Mouse (Mus musculus): ENCODE results near the gene Hunk. TPM values are rescaled to one million over a fixed set of nuclear protein-coding genes. Genes with fewer than 3 reads are reported as not detected.

Hunk gene
- total and polyA plus RNA-seq, 2 experiments: 0.50 to 0.74 TPM

DNA sequence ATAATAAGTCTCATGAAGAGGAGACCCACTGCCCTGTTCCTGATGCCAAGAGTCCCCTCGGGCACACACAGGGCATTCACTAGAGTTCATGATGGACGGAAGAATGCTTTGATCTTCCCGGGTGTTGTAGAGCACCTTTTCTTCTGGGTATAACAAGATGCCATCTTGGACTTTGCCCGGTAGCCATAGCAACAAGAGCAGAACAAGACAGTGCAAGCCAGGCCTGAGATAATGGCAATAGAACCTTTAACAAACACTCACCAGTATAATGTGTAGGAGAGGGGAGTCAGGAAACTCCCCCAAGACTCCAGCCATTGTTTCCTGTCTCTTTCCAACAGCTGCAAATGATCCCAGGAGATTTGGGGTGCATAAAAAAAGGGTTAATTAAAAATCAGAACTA is 8.9 kb downstream of the Hunk start:
- Histone ChIP-seq H3K4me1 (ENCODE audit: control insufficient read depth, insufficient read depth, low read length) (no peaks in the 10 kb centered on the region), H3K4me3 (ENCODE audit: insufficient read depth, low read depth, low read length) (no peak overlapping the region), H3K9ac (ENCODE audit: low read depth, low read length) (no peak overlapping the region), H3K79me2 (ENCODE audit: control insufficient read depth, insufficient read depth, low read length) (peaks cover 3% of the 10 kb centered on the region; the same call in 1 of the 2 replicates), H3K27me3 (ENCODE audit: control insufficient read depth, insufficient read depth, low read length) (no peaks in the 10 kb centered on the region), H3K36me3 (ENCODE audit: control insufficient read depth, insufficient read depth, low read length) (no peaks in the 10 kb centered on the region), H3K27ac (replicated peaks; ENCODE audit: insufficient read depth, low read depth, low read length) (no peak overlapping the region)
- WGBS: 81% methylated on average over 4 of the region's 4 CpGs
- TF ChIP-seq POLR2A (IDR thresholded peaks at IDR 0.05; ENCODE audit: extremely low read depth, insufficient read depth, low read length) (no peak), CTCF (IDR thresholded peaks at IDR 0.05; ENCODE audit: low read depth, low read length) (no peak)
- DNase-seq (ENCODE audit: extremely low read depth, low read depth, low spot score): no peak

DNA sequence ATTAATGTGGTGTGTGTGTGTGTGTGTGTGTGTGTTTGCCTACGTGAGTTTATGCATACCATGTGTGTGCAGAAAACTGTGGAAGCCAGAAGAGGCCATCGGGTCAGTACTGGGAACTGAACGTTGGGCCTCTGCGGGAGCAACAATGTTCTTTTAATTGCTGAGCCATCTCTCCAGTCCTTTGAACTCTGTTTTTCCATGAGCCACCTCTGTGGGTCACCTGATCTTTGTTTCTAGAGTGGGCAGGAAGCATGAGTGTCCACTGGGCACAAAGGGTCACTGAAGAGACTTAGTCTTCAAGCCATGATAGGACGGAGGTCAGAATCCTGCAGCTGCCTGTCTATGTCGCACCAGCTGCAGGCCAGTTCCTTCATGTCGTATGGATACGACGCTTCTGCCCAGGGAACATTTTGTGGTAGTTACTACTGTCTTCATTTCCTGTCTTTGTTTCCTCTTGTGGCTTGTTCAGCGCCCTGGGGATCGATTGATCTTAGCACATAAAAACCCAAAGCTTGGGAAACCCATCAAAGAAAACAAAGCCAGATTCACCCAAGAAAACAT is 10.3 kb downstream of the Hunk start:
- 70% methylated on average over 11 of the region's 11 CpGs for WGBS
- Histone ChIP-seq H3K27me3 (ENCODE audit: control insufficient read depth, insufficient read depth, low read length) (no peaks in the 10 kb centered on the region), H3K9ac (ENCODE audit: low read depth, low read length) (no peak overlapping the region), H3K27ac (replicated peaks; ENCODE audit: insufficient read depth, low read depth, low read length) (no peak overlapping the region), H3K36me3 (ENCODE audit: control insufficient read depth, insufficient read depth, low read length) (no peaks in the 10 kb centered on the region), H3K4me3 (ENCODE audit: insufficient read depth, low read depth, low read length) (no peak overlapping the region), H3K79me2 (ENCODE audit: control insufficient read depth, insufficient read depth, low read length) (no peaks in the 10 kb centered on the region), H3K4me1 (ENCODE audit: control insufficient read depth, insufficient read depth, low read length) (no peaks in the 10 kb centered on the region; the same call in 1 of the 2 replicates)
- no peak for DNase-seq (ENCODE audit: extremely low read depth, low read depth, low spot score)
- TF ChIP-seq CTCF (IDR thresholded peaks at IDR 0.05; ENCODE audit: low read depth, low read length) (no peak), POLR2A (IDR thresholded peaks at IDR 0.05; ENCODE audit: extremely low read depth, insufficient read depth, low read length) (no peak)

DNA sequence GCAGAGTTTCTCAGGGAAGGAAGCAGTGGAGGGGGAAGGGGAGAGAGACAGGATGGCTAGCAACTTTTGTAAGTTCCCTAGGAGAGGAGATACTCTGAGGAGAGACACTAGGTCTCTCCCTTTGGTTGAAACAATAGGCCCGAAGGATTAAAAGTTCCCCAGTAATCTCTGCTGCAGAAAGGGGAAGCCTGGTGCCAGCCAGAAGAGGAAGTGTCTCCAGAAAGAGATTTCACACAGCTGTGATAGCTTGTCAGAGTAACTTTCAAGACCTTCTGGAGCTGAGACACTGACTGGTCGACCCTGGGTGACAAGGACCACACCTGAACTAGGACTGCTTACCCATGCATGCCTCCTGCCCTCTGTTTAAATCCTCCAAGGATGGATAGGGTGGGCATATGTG is 11.1 kb downstream of the Hunk start:
- Histone ChIP-seq H3K4me3 (ENCODE audit: insufficient read depth, low read depth, low read length) (no peak overlapping the region), H3K36me3 (ENCODE audit: control insufficient read depth, insufficient read depth, low read length) (no peaks in the 10 kb centered on the region), H3K27me3 (ENCODE audit: control insufficient read depth, insufficient read depth, low read length) (no peaks in the 10 kb centered on the region), H3K79me2 (ENCODE audit: control insufficient read depth, insufficient read depth, low read length) (no peaks in the 10 kb centered on the region), H3K4me1 (ENCODE audit: control insufficient read depth, insufficient read depth, low read length) (no peaks in the 10 kb centered on the region; the same call in 1 of the 2 replicates), H3K9ac (ENCODE audit: low read depth, low read length) (no peak overlapping the region), H3K27ac (replicated peaks; ENCODE audit: insufficient read depth, low read depth, low read length) (no peak overlapping the region)
- WGBS: 64% methylated on average over 2 of the region's 2 CpGs
- TF ChIP-seq POLR2A (IDR thresholded peaks at IDR 0.05; ENCODE audit: extremely low read depth, insufficient read depth, low read length) (no peak), CTCF (IDR thresholded peaks at IDR 0.05; ENCODE audit: low read depth, low read length) (no peak)
- DNase-seq (ENCODE audit: extremely low read depth, low read depth, low spot score): no peak

DNA sequence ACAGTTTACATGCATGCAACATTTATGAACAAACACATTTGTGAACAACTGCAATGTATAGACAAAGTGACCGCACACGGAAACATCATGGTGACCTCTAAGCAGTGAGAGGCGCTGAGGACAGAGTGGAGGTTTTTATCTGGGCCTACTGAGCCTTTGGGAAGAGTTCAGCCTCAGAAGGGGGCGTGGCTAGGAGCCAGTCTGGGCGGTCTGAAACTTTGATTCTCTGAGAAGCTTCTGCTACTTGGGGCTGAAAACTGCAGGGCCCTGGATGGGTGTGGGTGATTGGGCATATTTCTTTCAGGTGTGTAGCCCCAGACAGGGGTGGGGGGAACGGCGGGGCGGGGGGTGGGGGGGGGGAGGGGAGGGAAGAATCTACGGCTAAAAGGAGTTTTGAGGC is 14.5 kb downstream of the Hunk start:
- TF ChIP-seq POLR2A (IDR thresholded peaks at IDR 0.05; ENCODE audit: extremely low read depth, insufficient read depth, low read length): no peak
- no peak for TF ChIP-seq CTCF (IDR thresholded peaks at IDR 0.05; ENCODE audit: low read depth, low read length)
- DNase-seq (ENCODE audit: extremely low read depth, low read depth, low spot score): no peak
- peaks cover 2% of the 10 kb centered on the region; the same call in 1 of the 2 replicates for H3K4me1 ChIP-seq (ENCODE audit: control insufficient read depth, insufficient read depth, low read length)
- H3K4me3 ChIP-seq (ENCODE audit: insufficient read depth, low read depth, low read length): no peak overlapping the region
- no peaks in the 10 kb centered on the region for H3K79me2 ChIP-seq (ENCODE audit: control insufficient read depth, insufficient read depth, low read length)
- no peaks in the 10 kb centered on the region for H3K27me3 ChIP-seq (ENCODE audit: control insufficient read depth, insufficient read depth, low read length)
- WGBS: 39% methylated on average over 6 of the region's 9 CpGs
- no peaks in the 10 kb centered on the region for H3K36me3 ChIP-seq (ENCODE audit: control insufficient read depth, insufficient read depth, low read length)
- no peak overlapping the region for H3K9ac ChIP-seq (ENCODE audit: low read depth, low read length)
- H3K27ac ChIP-seq (replicated peaks; ENCODE audit: insufficient read depth, low read depth, low read length): no peak overlapping the region

DNA sequence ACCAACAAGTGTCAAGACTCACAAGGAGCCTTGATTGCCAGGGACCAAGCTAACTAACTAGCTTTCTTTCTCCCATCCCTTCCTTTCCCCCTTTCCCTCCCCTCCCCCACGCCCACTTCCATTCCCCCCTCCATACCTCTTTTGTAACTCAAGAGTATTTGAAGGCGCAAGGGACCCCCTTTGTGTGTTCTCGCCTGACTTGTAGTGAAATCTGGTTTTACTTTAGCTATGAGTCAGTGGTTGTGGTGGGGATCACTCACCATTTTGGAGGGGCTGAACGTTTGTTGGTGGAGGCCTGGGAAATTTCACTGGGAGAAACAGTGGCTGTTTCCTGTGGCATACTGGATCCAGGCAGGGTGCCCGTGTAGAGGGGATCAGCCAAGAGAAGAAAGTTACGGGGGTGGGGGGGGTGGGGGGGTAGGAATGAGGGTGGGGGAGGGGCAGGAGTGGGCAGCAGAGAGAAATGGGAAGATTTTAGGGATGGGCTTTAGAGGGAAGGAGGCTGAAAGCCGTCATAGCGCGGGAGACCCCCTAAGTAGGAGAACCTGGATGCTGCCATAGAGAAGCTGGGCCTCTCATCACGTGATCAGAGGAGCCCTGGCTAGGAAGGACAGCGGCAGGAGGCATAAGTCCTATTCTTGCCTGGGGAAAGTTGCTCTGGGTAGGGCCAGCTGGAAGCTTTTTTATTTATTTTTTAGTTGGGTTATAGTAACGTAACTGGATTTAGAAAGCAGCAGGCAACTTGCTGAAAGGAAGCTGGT is 15.3 kb downstream of the Hunk start:
- Histone ChIP-seq H3K4me1 (ENCODE audit: control insufficient read depth, insufficient read depth, low read length) (peaks cover 2% of the 10 kb centered on the region; the same call in 1 of the 2 replicates), H3K27ac (replicated peaks; ENCODE audit: insufficient read depth, low read depth, low read length) (no peak overlapping the region), H3K4me3 (ENCODE audit: insufficient read depth, low read depth, low read length) (no peak overlapping the region), H3K9ac (ENCODE audit: low read depth, low read length) (no peak overlapping the region), H3K79me2 (ENCODE audit: control insufficient read depth, insufficient read depth, low read length) (no peaks in the 10 kb centered on the region), H3K27me3 (ENCODE audit: control insufficient read depth, insufficient read depth, low read length) (no peaks in the 10 kb centered on the region), H3K36me3 (ENCODE audit: control insufficient read depth, insufficient read depth, low read length) (no peaks in the 10 kb centered on the region)
- DNase-seq (ENCODE audit: extremely low read depth, low read depth, low spot score): no peak
- TF ChIP-seq POLR2A (IDR thresholded peaks at IDR 0.05; ENCODE audit: extremely low read depth, insufficient read depth, low read length): no peak
- TF ChIP-seq CTCF (IDR thresholded peaks at IDR 0.05; ENCODE audit: low read depth, low read length): no peak
- 62% methylated on average over 12 of the region's 12 CpGs for WGBS

DNA sequence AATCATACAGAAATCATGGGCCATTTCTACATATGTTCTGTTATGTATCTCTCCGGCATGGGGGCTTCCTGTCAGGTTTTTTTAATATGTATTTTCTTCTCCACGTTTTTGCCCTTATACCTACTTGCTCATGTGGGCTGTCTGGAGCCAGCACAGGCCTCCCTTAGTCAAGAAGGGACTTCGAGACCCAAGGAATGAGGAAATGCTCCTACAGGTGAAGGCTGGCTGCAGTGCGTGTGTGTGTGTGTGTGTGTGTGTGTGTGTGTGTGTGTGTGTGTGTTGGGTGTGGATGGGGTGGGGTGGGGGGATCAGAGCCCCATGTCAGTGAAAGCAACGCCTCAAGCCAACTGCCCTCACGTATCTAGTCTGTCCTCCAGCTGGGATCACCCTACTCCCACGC is 16.5 kb downstream of the Hunk start:
- WGBS: 54% methylated on average over 7 of the region's 7 CpGs
- TF ChIP-seq POLR2A (IDR thresholded peaks at IDR 0.05; ENCODE audit: extremely low read depth, insufficient read depth, low read length): no peak
- TF ChIP-seq CTCF (IDR thresholded peaks at IDR 0.05; ENCODE audit: low read depth, low read length): no peak
- H3K9ac ChIP-seq (ENCODE audit: low read depth, low read length): 0 out of 2 replicates have a peak overlapping the region, but pooled peaks have one; percentile 12
- no peak overlapping the region for H3K4me3 ChIP-seq (ENCODE audit: insufficient read depth, low read depth, low read length)
- no peak for DNase-seq (ENCODE audit: extremely low read depth, low read depth, low spot score)
- H3K27me3 ChIP-seq (ENCODE audit: control insufficient read depth, insufficient read depth, low read length): no peaks in the 10 kb centered on the region
- peaks cover 2% of the 10 kb centered on the region; the same call in 1 of the 2 replicates for H3K4me1 ChIP-seq (ENCODE audit: control insufficient read depth, insufficient read depth, low read length)
- H3K36me3 ChIP-seq (ENCODE audit: control insufficient read depth, insufficient read depth, low read length): no peaks in the 10 kb centered on the region
- H3K27ac ChIP-seq (replicated peaks; ENCODE audit: insufficient read depth, low read depth, low read length): no peak overlapping the region
- no peaks in the 10 kb centered on the region for H3K79me2 ChIP-seq (ENCODE audit: control insufficient read depth, insufficient read depth, low read length)

Data from liver, adult 2 months (tissue).